Mouse (Mus musculus): ENCODE data around the gene B3galt4.

DNA sequence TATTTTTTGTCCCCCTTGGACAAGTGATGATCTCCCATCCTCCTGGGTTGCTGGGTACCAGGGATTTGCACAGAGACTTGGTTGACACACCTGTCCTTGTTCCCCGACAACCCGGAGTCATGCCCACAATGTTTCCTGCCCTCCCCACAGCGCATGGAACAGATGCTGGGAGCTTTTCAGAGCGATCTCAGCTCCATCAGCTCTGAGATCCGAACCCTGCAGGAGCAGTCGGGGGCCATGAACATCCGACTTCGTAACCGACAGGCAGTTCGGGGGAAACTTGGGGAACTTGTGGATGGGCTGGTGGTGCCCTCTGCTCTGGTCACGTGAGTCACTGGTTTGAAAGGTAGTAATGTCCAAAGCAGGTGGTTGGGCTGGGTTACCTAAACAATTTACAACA, 7.2 kb upstream of the B3galt4 start:
- TF ChIP-seq CTCF (IDR thresholded peaks at IDR 0.05; ENCODE audit: low read depth) (no peak), EP300 (optimal IDR thresholded peaks at IDR 0.05) (no peak)

Measured in stomach, postnatal 0 days (tissue).